23 mouse cellular contexts compared by ENCODE assay signal in genomic region chrX:136319953-136320352, GRCm38 (mm10). TPM values are rescaled to one million over a fixed set of nuclear protein-coding genes. Genes with fewer than 3 reads are reported as not detected.
DNase-seq lines count a peak whose midpoint lies in the region; ATAC-seq lines count a peak whose summit lies in the region.
"Had no signal": no experiment of that assay in that cellular context is flagged by ENCODE, and none has a peak within 500 bp of the region (broad histone marks: within the 10 kb centered on the region; RNA-seq: fewer than 3 reads in every experiment).

No protein-coding gene starts in this region.

- ATAC-seq in liver, embryonic 16.5 days (ENCODE audit: low read depth) = 0 out of 2 replicates have a peak, but pooled peaks have one; percentile 27
- no peak for ATAC-seq in liver, embryonic 12.5 days
- ATAC-seq in megakaryocyte progenitor cell, adult 5-6 weeks (replicated peaks; ENCODE audit: poor library complexity) = peak; percentile 71
- ATAC-seq: activated CD4-positive, CD25-positive, alpha-beta regulatory T cell, adult 4 months; CD4-positive, CD25-positive, alpha-beta regulatory T cell, adult 4 months; forebrain, embryonic 13.5 days; forebrain, embryonic 15.5 days; forebrain, postnatal 0 days; Patski had no signal

- H3K27me3 ChIP-seq in liver, embryonic 16.5 days (ENCODE audit: control insufficient read depth, insufficient read depth, low read depth, low read length) = no peaks in the 10 kb centered on the region
- no peaks in the 10 kb centered on the region for H3K27me3 ChIP-seq in liver, embryonic 12.5 days (replicated peaks)
- H3K27me3 ChIP-seq: CH12.LX; embryonic facial prominence, embryonic 12.5 days; forebrain, embryonic 13.5 days; forebrain, embryonic 15.5 days had no signal

- H3K9me3 ChIP-seq in liver, embryonic 16.5 days (replicated peaks; ENCODE audit: control insufficient read depth, low read length) = no peaks in the 10 kb centered on the region
- H3K9me3 ChIP-seq in liver, embryonic 12.5 days (replicated peaks) = no peaks in the 10 kb centered on the region
- H3K9me3 ChIP-seq: embryonic facial prominence, embryonic 10.5 days; embryonic facial prominence, embryonic 12.5 days; forebrain, embryonic 13.5 days; forebrain, embryonic 15.5 days; G1E had no signal

- no peak overlapping the region for H3K4me2 ChIP-seq in liver, embryonic 16.5 days (ENCODE audit: low read depth, low read length)
- no peak overlapping the region for H3K4me2 ChIP-seq in liver, embryonic 12.5 days
- H3K4me2 ChIP-seq: embryonic facial prominence, embryonic 12.5 days; forebrain, embryonic 13.5 days; forebrain, embryonic 15.5 days had no signal

- 37% methylated on average over 4 of the region's 4 CpGs for WGBS in liver, embryonic 16.5 days (ENCODE audit: insufficient replicate concordance)
- 35% methylated on average over 4 of the region's 4 CpGs for WGBS in liver, embryonic 12.5 days (ENCODE audit: insufficient replicate concordance)

- no peak overlapping the region for H3K4me3 ChIP-seq in liver, embryonic 16.5 days (ENCODE audit: low read depth, low read length)
- H3K4me3 ChIP-seq in liver, embryonic 12.5 days = no peak overlapping the region
- H3K4me3 ChIP-seq: embryonic facial prominence, embryonic 10.5 days; embryonic facial prominence, embryonic 12.5 days; forebrain, embryonic 13.5 days; forebrain, embryonic 15.5 days had no signal

- no peak overlapping the region for H3K9ac ChIP-seq in liver, embryonic 16.5 days (ENCODE audit: low read depth, low read length)
- H3K9ac ChIP-seq in liver, embryonic 12.5 days = no peak overlapping the region
- H3K9ac ChIP-seq: embryonic facial prominence, embryonic 12.5 days; forebrain, embryonic 13.5 days; forebrain, embryonic 15.5 days; forebrain, postnatal 0 days had no signal

- H3K36me3 ChIP-seq in liver, embryonic 16.5 days (ENCODE audit: control insufficient read depth, insufficient read depth) = no peaks in the 10 kb centered on the region
- no peaks in the 10 kb centered on the region for H3K36me3 ChIP-seq in liver, embryonic 12.5 days
- H3K36me3 ChIP-seq: embryonic facial prominence, embryonic 10.5 days; embryonic facial prominence, embryonic 12.5 days; forebrain, embryonic 15.5 days; G1E had no signal

- no peaks in the 10 kb centered on the region for H3K4me1 ChIP-seq in liver, embryonic 16.5 days (ENCODE audit: control insufficient read depth, low read depth, low read length)
- no peaks in the 10 kb centered on the region for H3K4me1 ChIP-seq in liver, embryonic 12.5 days
- H3K4me1 ChIP-seq: embryonic facial prominence, embryonic 10.5 days; embryonic facial prominence, embryonic 12.5 days; forebrain, embryonic 13.5 days; forebrain, embryonic 15.5 days had no signal

- no peak for DNase-seq in cerebellum, postnatal 10 days
- no peak for DNase-seq in kidney, postnatal 25 days
- DNase-seq: adrenal gland, adult 8-10 months; adrenal gland, postnatal 14 days; adrenal gland, postnatal 36 days; B cell, adult 2 months; cerebellum, adult 11-12 months; cerebellum, adult 2 months; cerebellum, adult 9-10 months; cerebellum, postnatal 25 days; forebrain, postnatal 0 days had no signal

- no peak overlapping the region for H3K27ac ChIP-seq in liver, embryonic 16.5 days (ENCODE audit: low read length)
- no peak overlapping the region for H3K27ac ChIP-seq in liver, embryonic 12.5 days
- H3K27ac ChIP-seq: embryonic facial prominence, embryonic 10.5 days; embryonic facial prominence, embryonic 12.5 days; forebrain, embryonic 13.5 days; forebrain, embryonic 15.5 days had no signal

RNA-seq across cellular contexts. Expression of gene Bex3, which starts 49.9 kb away (rescaled TPM):
- polyA plus RNA-seq in liver, embryonic 16.5 days (2015; fragmentation: Nextera tagmentation; extraction: Ambion mirVana) = 205 and 228 TPM in 2 replicates
- polyA plus RNA-seq in liver, embryonic 12.5 days (2016; fragmentation: Nextera tagmentation; extraction: Ambion mirVana) = 273 and 279 TPM in 2 replicates
- 145 and 158 TPM in 2 replicates for total RNA-seq in megakaryocyte progenitor cell, adult 5-6 weeks (2015)
- 96.6 and 102 TPM in 2 replicates for total RNA-seq in megakaryocyte progenitor cell, adult 5-6 weeks (2017)
